Mouse (Mus musculus): ENCODE results near the gene Hes3. TPM values are rescaled to one million over a fixed set of nuclear protein-coding genes. Genes with fewer than 3 reads are reported as not detected.
A peak's percentile ranks its signal among the peaks of the same experiment; 100 is the strongest.

The Hes3 gene
- polyA plus RNA-seq (2015; fragmentation: Nextera tagmentation; extraction: Ambion mirVana) = 0.07 TPM in 1 of 2 replicates, not detected in the other

GRCm38 (mm10) chr4:152291562-152291961 is at the start of gene Hes3:
Gene Hes3 (minus strand): TSS chr4:152291662.
- no peak for DNase-seq (ENCODE audit: low spot score)

- peak; percentile 33 for DNase-seq (ENCODE audit: low spot score)
These were observed 49.3 kb upstream of the Hes3 start for GRCm38 (mm10) chr4:152340584-152341284.

- DNase-seq (ENCODE audit: low spot score) = no peak
These were observed 47.9 kb upstream of the Hes3 start for GRCm38 (mm10) chr4:152339293-152339790.

GRCm38 (mm10) chr4:152338419-152339292 is 47.2 kb upstream of the Hes3 start, which contains the start of gene Chd5:
Gene Chd5 (plus strand): TSS chr4:152338651.
- no peak for DNase-seq (ENCODE audit: low spot score)

GRCm38 (mm10) chr4:152337772-152338171 is 46.3 kb upstream of the Hes3 start:
- no peak for DNase-seq (ENCODE audit: low spot score)

GRCm38 (mm10) chr4:152333587-152333986 is 42.1 kb upstream of the Hes3 start:
- no peak for DNase-seq (ENCODE audit: low spot score)

- DNase-seq (ENCODE audit: low spot score) = peak; percentile 70
These were observed 41.5 kb upstream of the Hes3 start for GRCm38 (mm10) chr4:152332952-152333351.

GRCm38 (mm10) chr4:152328691-152329090 is 37.2 kb upstream of the Hes3 start:
- DNase-seq (ENCODE audit: low spot score) = peak; percentile 48

GRCm38 (mm10) chr4:152326543-152326942 is 35.1 kb upstream of the Hes3 start:
- no peak for DNase-seq (ENCODE audit: low spot score)

- peak; percentile 97 for DNase-seq (ENCODE audit: low spot score)
These were observed 34.3 kb upstream of the Hes3 start, which contains the start of gene Rpl22 for GRCm38 (mm10) chr4:152325574-152326411. Gene Rpl22 (plus strand): TSS chr4:152325742.

- no peak for DNase-seq (ENCODE audit: low spot score)
These were observed 33.4 kb upstream of the Hes3 start for GRCm38 (mm10) chr4:152324641-152325562.

- no peak for DNase-seq (ENCODE audit: low spot score)
These were observed 30.0 kb upstream of the Hes3 start for GRCm38 (mm10) chr4:152321464-152321863.

GRCm38 (mm10) chr4:152318517-152319234 is 27.2 kb upstream of the Hes3 start, which contains the start of gene Rnf207:
Gene Rnf207 (minus strand): TSS chr4:152318993.
- DNase-seq (ENCODE audit: low spot score) = peak; percentile 23

- no peak for DNase-seq (ENCODE audit: low spot score)
These were observed 26.2 kb upstream of the Hes3 start for GRCm38 (mm10) chr4:152317631-152318033.

GRCm38 (mm10) chr4:152315498-152316213 is 24.2 kb upstream of the Hes3 start:
- DNase-seq (ENCODE audit: low spot score) = no peak

GRCm38 (mm10) chr4:152313934-152314333 is 22.5 kb upstream of the Hes3 start:
- DNase-seq (ENCODE audit: low spot score) = no peak

- no peak for DNase-seq (ENCODE audit: low spot score)
These were observed 21.8 kb upstream of the Hes3 start for GRCm38 (mm10) chr4:152313211-152313632.

GRCm38 (mm10) chr4:152312186-152312585 is 20.7 kb upstream of the Hes3 start:
- DNase-seq (ENCODE audit: low spot score) = no peak

All from thymus, postnatal 0 days (tissue).